Mouse (Mus musculus) hindbrain, postnatal 0 days (tissue): ENCODE results near the gene Tmem86b. TPM values are rescaled to one million over a fixed set of nuclear protein-coding genes. Genes with fewer than 3 reads are reported as not detected.

Source experiments
- ATAC-seq: fragments of 200-750 bp; cut with Nextera tagmentation; 2 replicates; pipeline ENCODE4 v1.8.0; 2017; ENCODE audit warnings: mild to moderate bottlenecking, moderate TSS enrichment, moderate library complexity
- DNase-seq: peaks from one replicate; pipeline ENCODE4 v3.0.0-alpha.2; 2015; ENCODE audit warnings: low spot score
- H3K27ac ChIP-seq: fragments of 300-500 bp; sonication (generic); 2 replicates; pipeline ENCODE4 v1.5.1; 2014; ENCODE audit warnings: mild to moderate bottlenecking
- H3K27me3 ChIP-seq: fragments of 300-500 bp; sonication (generic); 2 replicates; pipeline ENCODE4 v1.6.1; 2014; ENCODE audit warnings: low read length, mixed read lengths; ENCODE audit not compliant: insufficient read depth
- H3K36me3 ChIP-seq: fragments of 300-500 bp; sonication (generic); 2 replicates; pipeline ENCODE4 v1.6.1; 2014; ENCODE audit warnings: low read length, mixed read lengths; ENCODE audit not compliant: insufficient read depth
- H3K4me1 ChIP-seq: fragments of 300-500 bp; sonication (generic); 2 replicates; pipeline ENCODE4 v1.6.1; 2014; ENCODE audit warnings: antibody characterized with exemption, low read length, mixed read lengths; ENCODE audit not compliant: insufficient read depth
- H3K4me2 ChIP-seq: fragments of 300-500 bp; sonication (generic); 2 replicates; pipeline ENCODE4 v1.6.1; 2014; ENCODE audit warnings: low read depth, mild to moderate bottlenecking, low read length, moderate library complexity, mixed read lengths
- H3K4me3 ChIP-seq: fragments of 300-500 bp; sonication (generic); 2 replicates; pipeline ENCODE4 v1.5.1; 2014; ENCODE audit warnings: low read length
- H3K9ac ChIP-seq: fragments of 300-500 bp; sonication (generic); replicated peaks from 2 replicates; pipeline ENCODE4 v1.6.1; 2014; ENCODE audit warnings: mild to moderate bottlenecking, low read length, moderate library complexity, mixed read lengths
- H3K9me3 ChIP-seq: fragments of 300-500 bp; sonication (generic); 2 replicates; pipeline ENCODE4 v1.6.1; 2016; ENCODE audit warnings: low read length, mixed read lengths
- CTCF ChIP-seq: IDR thresholded peaks from 2 replicates; pipeline ENCODE4 v1.5.1; 2016; ENCODE audit warnings: antibody characterized with exemption, control low read depth, low read depth
- WGBS: fragments of 180-500 bp; shearing (Covaris S2); extraction: QIAGEN DNeasy Blood & Tissue Kit; methylation state at CpG from one replicate; pipeline ENCODE4 v1.1.7; 2014; 5-methylcytosine and 5-hydroxymethylcytosine counted together
- polyA plus RNA-seq: library from polyadenylated mRNA; unstranded; fragments of >200 nt; fragmentation: Nextera tagmentation; extraction: Ambion mirVana; gene quantifications from 2 replicates; pipeline ENCODE4 v1.2.1, GENCODE M21; 2015
- total RNA-seq: library from RNA; depleted of rRNA; stranded (reverse); fragments of >200 nt; gene quantifications from 2 replicates; pipeline ENCODE4 v1.2.3, GENCODE M21; 2014

Gene Tmem86b
- total and polyA plus RNA-seq, 2 experiments from 2014 or later = 1.5 to 17.4 TPM

DNA sequence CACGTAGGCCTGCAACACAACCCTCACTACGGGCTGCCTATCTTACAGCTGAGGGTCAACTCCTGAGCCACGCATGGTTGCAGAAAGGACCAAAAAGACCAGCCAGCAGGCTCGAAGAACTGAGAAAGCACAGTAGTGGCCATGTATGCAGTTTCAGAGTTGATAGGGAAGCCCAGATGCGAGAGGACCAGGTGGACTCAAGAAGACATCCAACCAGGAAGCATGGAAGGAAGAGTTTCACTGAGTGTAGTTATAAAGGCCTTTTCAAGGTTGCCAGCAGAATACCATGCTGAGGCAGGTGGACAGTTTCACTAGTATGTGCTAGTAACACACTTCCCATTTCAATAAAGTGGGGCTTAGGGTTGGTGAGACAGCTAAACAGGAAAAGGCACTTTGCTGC is 21.5 kb upstream of the Tmem86b start:
- H3K9ac ChIP-seq = no peak overlapping the region
- no peak overlapping the region for H3K27ac ChIP-seq
- ATAC-seq = no peak
- no peak for DNase-seq
- 0 out of 2 replicates have a peak, but pooled peaks cover 9% of the 10 kb centered on the region for H3K36me3 ChIP-seq
- H3K4me1 ChIP-seq = peaks cover 18% of the 10 kb centered on the region
- H3K4me2 ChIP-seq = no peak overlapping the region
- H3K9me3 ChIP-seq = no peaks in the 10 kb centered on the region
- no peaks in the 10 kb centered on the region for H3K27me3 ChIP-seq
- 91% methylated on average over 5 of the region's 5 CpGs for whole genome bisulfite sequencing
- H3K4me3 ChIP-seq = no peak overlapping the region
- TF ChIP-seq CTCF = no peak

DNA sequence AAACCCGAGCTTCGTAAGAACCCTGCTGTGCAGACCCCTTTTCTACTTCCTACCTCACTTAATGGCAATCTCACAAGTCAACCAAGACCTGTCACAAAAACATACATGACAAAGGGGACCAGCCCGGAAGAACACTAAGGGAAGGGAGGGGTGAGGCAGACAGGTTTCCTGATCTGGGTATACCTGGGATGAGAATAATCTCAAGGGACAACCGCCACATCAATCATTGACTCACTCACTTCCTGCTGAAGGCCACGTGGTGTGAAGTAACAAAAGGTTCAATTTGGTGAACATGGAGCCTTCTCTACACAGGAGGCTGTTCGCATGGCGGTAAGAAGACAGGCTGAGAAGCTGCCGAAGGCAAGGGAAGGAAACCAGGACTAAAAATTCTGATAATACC is 20.4 kb upstream of the Tmem86b start:
- Histone ChIP-seq H3K9ac (no peak overlapping the region), H3K27ac (no peak overlapping the region), H3K36me3 (peaks cover 11% of the 10 kb centered on the region; the same call in 1 of the 2 replicates), H3K9me3 (no peaks in the 10 kb centered on the region), H3K27me3 (no peaks in the 10 kb centered on the region), H3K4me3 (no peak overlapping the region), H3K4me2 (no peak overlapping the region), H3K4me1 (peaks cover 11% of the 10 kb centered on the region)
- DNase-seq (no peak), ATAC-seq (no peak)
- TF ChIP-seq CTCF = no peak
- WGBS = 80% methylated on average over 8 of the region's 8 CpGs

DNA sequence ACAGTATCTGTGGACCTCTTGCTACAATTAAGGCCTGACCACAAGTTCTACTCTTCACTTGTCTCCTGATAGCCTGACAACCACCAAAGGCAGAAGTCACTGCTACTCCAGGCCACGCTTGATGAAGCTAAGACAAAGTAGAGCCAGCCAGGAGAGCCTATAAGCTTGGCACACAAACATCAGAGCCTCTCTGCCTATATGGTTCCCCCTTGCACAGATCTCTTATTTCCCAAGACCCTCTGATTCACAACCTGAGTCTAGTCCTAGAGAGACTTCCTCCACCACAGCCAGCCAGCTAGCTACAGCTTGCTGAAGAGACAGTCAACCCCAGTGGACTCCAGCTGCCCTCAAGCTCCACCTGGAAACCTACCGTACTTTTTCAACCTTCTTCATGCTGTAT is 16.8 kb upstream of the Tmem86b start:
- Histone ChIP-seq H3K27ac (no peak overlapping the region), H3K9ac (no peak overlapping the region), H3K4me3 (no peak overlapping the region), H3K4me2 (no peak overlapping the region), H3K27me3 (no peaks in the 10 kb centered on the region), H3K4me1 (no peaks in the 10 kb centered on the region), H3K9me3 (no peaks in the 10 kb centered on the region), H3K36me3 (peaks cover 32% of the 10 kb centered on the region; the same call in 1 of the 2 replicates)
- WGBS = 84% methylated on average over 2 of the region's 2 CpGs
- ATAC-seq (no peak), DNase-seq (no peak)
- TF ChIP-seq CTCF = no peak

DNA sequence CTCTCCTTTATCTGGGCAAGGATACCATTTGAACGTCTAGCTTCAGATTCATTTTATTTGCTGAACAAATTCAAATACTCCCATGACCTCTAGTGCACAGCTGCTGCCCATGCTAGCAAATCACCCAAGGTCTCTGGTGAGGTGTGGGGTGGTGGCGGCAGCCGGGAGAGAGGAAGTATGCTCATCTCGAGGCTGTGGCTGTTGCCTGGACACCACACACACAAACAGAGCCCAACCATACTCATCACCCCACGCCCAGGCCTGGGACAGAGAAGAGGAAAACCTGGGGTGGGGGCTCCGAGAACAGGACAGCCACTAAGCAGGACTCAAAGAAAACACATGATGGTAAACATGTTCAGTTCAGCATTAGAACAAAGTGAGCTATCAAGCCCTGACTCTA is 16.1 kb upstream of the Tmem86b start:
- Histone ChIP-seq H3K9ac (no peak overlapping the region), H3K9me3 (no peaks in the 10 kb centered on the region), H3K27ac (no peak overlapping the region), H3K27me3 (no peaks in the 10 kb centered on the region), H3K4me2 (no peak overlapping the region), H3K4me1 (no peaks in the 10 kb centered on the region), H3K4me3 (no peak overlapping the region), H3K36me3 (peaks cover 37% of the 10 kb centered on the region)
- ATAC-seq (no peak), DNase-seq (no peak)
- TF ChIP-seq CTCF = no peak
- 73% methylated on average over 6 of the region's 6 CpGs for WGBS

DNA sequence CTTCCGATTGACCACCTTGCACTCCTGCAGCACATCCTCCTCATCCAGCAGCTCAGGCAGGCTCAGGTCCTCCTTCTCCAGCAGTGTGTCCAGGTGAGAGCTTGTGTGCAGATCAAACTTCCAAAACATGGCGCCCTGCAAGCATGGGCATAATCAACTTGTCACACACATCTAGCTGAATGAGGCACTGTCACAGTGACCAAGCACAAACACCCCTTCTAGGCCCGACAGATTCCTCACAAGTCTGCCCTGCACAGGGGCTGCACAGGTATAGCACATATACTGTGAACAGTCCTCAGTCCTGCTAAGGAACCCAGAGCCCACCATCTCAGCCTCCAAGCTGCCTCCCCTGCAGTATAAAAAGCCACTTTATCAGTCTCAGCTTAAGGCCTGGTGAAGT is 15.6 kb upstream of the Tmem86b start:
- TF ChIP-seq CTCF = no peak
- H3K36me3 ChIP-seq = peaks cover 40% of the 10 kb centered on the region
- ATAC-seq = no peak
- no peak overlapping the region for H3K4me3 ChIP-seq
- no peak for DNase-seq
- no peaks in the 10 kb centered on the region for H3K4me1 ChIP-seq
- H3K27me3 ChIP-seq = no peaks in the 10 kb centered on the region
- WGBS = 91% methylated on average over 3 of the region's 3 CpGs
- H3K27ac ChIP-seq = no peak overlapping the region
- H3K9ac ChIP-seq = no peak overlapping the region
- H3K4me2 ChIP-seq = no peak overlapping the region
- no peaks in the 10 kb centered on the region for H3K9me3 ChIP-seq

DNA sequence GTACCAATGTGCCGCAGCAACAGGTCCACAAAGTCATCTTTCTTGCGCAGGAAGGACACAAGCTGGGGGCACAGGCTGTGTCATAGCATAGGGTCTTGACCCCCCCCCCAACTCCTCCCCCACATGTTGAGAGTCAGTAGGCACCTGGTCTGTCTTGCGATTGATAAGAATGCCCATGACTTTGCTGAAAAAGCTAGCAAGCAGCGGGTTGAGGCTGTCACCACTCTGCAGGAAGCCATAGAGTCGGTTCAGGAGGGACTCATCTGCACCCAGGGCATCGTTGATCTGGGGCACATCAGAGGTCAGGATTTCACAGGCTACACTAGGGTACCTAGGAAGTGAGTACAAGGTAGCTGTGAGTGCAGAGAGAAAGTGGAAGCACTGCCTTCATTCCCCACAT is 12.0 kb upstream of the Tmem86b start:
- no peaks in the 10 kb centered on the region for H3K27me3 ChIP-seq
- ATAC-seq (no peak), DNase-seq (no peak)
- WGBS = 95% methylated on average over 6 of the region's 6 CpGs
- no peak overlapping the region for H3K4me3 ChIP-seq
- H3K4me1 ChIP-seq = no peaks in the 10 kb centered on the region
- peaks cover 61% of the 10 kb centered on the region for H3K36me3 ChIP-seq
- H3K4me2 ChIP-seq = no peak overlapping the region
- TF ChIP-seq CTCF = no peak
- H3K9ac ChIP-seq = no peak overlapping the region
- H3K27ac ChIP-seq = no peak overlapping the region
- H3K9me3 ChIP-seq = no peaks in the 10 kb centered on the region

DNA sequence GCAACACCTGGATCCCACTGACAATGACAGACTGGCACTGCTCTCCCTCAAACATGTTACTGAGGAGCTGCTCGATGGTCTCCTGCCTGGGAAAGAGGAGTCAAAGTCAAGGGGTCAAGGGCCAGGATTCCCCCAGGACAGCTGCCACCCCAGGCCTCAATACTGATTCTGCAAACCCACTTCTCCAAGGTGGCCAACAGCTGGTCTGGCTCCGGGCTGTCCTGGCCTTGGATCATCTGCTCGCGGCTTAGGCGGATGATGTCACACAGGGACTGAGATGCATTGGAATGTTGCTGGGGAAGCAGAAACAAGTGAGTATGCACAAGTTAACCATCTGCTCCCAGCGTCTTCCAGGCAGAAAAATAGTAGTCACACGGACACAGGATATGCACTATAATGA is 10.7 kb upstream of the Tmem86b start:
- Histone ChIP-seq H3K9me3 (no peaks in the 10 kb centered on the region), H3K9ac (no peak overlapping the region), H3K36me3 (peaks cover 61% of the 10 kb centered on the region), H3K27me3 (no peaks in the 10 kb centered on the region), H3K4me1 (no peaks in the 10 kb centered on the region), H3K4me2 (no peak overlapping the region), H3K27ac (no peak overlapping the region), H3K4me3 (no peak overlapping the region)
- ATAC-seq (no peak), DNase-seq (no peak)
- 83% methylated on average over 7 of the region's 7 CpGs for WGBS
- TF ChIP-seq CTCF = no peak
